Mouse (Mus musculus): Measurements from ENCODE around the gene Trim10.
"Not testable (repeated sequence)": the region's sequence is repeated elsewhere in the genome, so short reads cannot be mapped to it uniquely, and the experiment has no call there.

Trim10 gene

DNA sequence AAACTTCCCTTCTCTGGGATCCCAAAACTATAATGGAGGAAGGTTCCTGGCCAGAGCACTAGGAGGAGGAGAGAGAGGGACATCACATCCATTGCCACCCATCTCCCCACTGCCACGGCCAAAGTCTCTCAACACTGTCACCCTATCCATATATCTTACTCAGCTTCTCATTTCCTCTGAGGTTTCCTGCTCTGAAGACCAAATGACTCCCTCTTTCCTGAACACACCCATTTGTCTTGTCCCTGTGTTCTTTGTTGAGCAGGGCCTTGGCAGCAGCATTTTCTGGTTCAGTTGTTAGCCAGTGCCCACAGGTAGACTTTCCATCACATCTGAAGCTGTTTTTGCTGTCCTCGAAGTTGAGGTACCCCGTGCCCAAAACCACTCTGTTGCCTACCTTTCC, 11.2 kb upstream of the Trim10 start:
- in situ Hi-C loops (cut with MboI; ENCODE audit: low sequenced_read_pairs) = no loop called here

DNA sequence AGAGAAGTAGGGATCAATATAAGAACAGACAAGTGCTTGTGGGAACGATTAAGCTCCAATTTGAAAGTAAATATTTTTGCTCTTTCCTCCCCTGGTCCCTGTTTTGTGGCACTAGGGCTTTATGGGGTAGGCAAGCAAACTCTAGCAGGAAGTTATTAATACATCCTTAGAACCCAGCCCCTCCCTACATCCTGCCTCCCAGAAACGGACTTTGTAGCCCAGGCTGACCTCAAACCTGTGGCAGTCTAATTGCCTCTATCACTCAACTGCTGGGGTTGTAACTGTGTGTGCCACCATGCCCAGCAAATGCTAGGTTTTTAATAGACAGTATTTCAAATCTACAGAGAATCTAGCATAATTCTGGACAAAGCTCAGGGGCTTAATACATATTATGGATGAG, 7.7 kb upstream of the Trim10 start:
- in situ Hi-C loops (cut with MboI; ENCODE audit: low sequenced_read_pairs) = no loop called here

DNA sequence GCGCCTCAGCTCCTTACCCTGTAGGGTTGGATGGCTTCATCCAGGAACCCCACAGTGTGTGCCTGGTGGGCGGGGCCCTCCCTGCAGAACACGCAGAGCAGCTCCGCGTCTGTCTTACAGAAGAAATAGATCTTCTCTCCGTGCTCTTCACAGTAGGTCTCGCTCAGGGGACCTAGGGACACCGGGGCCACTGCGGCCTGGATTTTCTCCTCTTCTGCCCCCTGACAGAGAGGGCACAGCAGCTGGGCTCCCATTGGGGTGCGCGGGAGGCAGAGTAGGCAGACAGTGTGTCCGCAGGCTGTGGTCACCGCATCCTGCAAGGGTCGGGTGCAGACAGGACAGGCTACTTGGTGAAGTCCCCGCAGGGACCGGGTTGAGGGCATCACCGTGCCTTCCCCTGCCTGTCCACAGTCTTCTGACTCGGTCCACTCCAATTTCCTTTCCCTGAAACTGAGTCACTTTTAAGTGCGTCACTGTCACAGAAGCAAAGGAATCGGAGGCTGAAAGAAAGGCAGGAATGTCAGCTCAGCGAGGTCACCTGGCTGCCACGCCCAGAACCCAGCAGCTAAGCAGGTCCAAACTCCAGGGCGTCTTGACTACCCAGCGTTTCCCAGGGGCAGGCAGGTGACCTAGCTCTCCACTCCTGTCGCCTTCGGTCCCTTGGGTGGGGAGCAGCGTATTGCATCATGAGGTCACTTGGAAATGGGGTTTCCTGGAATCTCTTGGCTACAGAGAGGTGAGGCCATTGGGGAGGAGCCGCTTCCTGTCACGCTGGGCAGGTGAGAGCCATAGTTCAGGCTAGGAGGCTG, 2.5 kb upstream of the Trim10 start, which contains the start of gene Trim15:
TSS of gene Trim15 (minus strand) at position 492 of the 809 bp plus-strand sequence.
- in situ Hi-C loops (cut with MboI; ENCODE audit: low sequenced_read_pairs) = no loop called here

DNA sequence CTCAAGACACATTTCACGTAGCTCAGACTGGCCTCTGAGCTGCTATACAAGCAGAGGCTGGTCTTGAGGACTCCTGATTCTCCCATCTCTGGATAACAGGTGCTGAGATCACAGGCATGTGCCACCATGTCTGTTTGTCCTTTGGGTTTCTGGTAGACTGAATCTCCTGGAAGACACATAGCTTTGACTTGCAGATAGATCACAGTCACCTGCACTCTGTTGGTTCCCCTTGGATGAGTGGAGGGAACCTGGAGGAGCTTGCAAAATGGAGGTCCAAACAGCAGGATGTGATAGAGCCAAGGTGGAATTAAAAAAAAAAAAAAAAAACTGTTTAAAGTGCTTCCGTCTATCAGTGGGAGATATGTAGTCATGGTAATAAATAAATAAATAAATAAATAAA, 538 bp upstream of the Trim10 start:
- in situ Hi-C loops (cut with MboI; ENCODE audit: low sequenced_read_pairs) = no loop called here

DNA sequence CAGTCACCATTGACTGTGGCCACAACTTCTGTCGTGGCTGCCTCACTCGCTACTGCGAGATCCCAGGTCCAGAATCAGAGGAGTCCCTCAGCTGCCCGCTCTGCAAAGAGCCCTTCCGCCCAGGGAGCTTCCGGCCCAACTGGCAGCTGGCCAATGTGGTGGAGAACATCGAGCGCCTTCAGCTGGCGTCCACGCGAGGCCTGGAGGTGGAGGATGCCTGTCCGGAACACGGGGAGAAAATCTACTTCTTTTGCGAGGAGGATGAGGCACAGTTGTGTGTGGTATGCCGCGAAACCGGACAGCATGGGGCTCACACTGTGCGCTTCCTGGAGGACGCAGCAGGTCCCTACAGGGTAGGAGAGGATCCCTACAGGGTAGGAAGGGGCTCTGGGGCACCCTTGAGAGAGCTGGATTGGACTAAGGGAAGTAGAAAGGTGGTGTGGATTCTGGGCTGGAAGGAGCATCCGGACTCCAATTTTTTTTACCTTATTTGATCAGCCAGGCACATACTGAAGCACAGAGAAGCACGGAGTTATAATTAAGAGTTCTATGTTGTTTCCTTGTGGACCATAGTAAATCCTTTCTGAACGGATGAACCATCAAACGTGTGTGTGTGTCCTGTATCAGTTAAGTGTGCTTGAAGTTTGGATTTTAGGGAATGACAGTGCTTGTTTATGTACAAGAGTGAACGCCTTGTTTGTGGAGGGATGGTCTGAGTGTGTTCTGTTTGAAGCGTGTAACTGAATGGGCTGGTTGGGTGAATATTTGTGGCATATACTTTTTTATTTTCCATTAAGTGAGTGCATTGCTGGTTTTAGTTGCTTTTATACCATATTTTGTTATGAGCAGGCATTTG, 809 bp downstream of the Trim10 start:
- in situ Hi-C loops (cut with MboI; ENCODE audit: low sequenced_read_pairs) = no loop called here

DNA sequence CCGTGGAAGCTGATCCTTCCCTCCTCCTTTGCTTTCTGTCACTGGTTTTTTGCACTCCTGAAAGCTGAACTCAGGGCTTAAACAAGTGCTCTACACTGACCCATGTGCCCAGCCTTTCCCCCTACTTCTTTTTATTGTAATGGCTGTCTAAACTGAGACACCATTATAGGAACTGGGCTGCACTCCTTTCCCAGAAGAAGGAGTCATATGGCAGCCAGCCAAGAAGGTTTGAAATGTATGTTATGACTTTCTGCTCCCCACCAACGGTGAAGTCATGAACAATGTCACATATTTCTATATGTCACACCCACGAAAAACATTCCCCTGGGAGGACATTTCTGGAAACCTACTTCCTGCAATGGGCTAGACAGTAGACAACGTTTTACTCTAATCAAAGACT, 5.3 kb downstream of the Trim10 start:
- in situ Hi-C loops (cut with MboI; ENCODE audit: low sequenced_read_pairs) = no loop called here

DNA sequence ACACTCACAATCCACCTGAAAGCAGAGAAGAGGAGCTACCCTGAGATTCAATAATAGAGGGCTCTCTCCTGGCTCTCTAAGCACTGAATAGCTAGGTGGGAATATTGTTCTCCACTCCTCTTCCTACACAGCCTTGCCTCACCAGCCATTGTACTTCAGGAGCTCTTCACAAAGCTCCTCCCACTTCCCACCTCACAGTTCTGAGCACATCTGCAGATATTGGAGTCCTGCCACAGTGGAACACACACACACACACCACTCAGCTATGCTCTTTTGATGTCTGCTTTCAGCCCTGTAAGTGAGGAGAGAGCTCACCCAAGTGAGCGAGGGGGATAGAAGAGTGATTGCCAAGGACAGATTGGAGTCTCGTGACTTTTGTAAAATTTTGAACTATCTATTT, 14.0 kb downstream of the Trim10 start:
- in situ Hi-C loops (cut with MboI; ENCODE audit: low sequenced_read_pairs) = no loop called here

DNA sequence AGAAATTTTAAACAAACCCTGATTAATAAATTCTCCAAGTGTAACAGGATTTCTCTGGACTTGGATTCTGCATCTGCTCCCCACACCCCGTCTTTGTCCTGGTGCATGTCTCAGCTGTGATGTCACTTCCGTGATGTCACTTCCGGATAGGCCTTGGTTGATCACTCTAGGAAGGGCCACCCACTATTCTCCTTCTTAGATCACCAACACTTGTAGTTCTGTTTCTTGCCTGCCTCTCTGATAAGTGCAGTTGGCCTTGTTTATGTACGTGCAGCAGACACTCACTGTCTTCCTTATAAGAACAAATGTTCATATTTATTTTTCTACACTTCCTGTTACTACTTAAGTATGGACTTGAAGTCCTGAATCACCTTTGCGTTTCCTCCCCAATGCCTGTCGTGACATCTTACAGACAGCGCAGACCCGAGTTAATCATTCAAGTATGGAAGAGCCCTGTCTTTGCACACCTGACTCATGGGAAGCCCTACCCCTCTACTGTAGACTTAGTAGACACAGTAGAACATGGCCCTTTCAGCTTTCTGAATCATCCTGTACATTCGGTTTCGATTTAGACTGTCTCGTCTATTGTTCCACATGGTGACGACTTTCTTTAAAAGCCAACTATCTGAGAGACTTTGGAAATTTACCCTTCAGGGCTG, 15.9 kb downstream of the Trim10 start:
- in situ Hi-C loops (cut with MboI; ENCODE audit: low sequenced_read_pairs) = no loop called here

DNA sequence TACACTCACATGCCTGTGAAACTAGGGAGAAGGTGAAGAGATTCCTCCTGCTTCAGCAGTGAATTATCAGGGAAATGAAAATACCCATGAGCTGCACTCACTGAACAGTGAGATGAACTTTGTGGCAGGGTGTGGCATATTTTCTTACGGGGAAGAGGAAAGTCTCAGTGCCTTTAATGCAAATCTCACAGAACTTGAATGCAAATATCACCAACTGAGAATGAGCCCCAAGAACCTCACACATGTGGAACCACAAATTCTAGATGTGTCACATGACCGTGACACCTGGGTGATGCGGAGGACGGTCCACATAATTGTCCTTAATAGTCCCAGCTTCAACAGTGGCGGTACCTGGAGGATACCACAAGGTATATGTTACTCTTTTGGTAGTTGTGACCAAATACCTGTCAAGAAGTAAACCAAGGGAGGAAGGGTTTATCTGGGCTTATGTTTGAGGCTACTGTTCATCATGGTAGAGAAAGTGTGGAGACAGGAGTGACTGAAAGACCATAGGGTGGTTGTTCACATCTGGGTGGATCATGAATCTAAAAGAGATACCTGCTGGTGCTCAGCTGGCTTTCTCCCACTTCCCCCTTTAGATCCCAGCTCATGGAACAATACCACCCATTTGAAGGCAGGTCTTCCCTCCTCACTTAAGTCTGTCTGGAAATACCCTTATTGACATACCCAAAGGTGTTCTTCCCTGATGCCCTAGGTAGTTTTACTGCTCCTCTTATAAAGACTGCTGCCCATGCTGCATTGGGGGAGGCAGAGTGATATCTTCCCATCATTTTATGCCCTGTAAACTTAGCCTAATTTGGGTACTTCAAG, 20.9 kb downstream of the Trim10 start, which contains the start of gene Trim40:
TSS of gene Trim40 (minus strand) at position 51 of the 831 bp plus-strand sequence.
- in situ Hi-C loops (cut with MboI; ENCODE audit: low sequenced_read_pairs) = no loop called here

DNA sequence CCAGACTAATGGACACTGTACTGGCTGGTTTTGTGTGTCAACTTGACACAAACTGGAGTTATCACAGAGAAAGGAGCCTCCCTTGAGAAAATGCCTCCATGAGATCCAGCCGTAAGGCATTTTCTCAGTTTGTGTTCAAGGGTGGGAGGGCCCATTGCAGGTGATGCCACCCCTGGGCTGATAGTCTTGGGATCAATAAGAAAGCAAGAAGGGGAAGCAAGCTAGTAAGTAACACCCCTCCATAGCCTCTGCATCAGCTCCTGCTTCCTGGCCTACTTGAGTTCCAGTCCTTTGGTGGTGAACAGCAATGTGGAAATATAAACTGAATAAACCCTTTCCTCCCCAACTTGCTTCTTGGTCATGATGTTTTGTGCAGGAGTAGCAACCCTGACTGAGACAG, 22.1 kb downstream of the Trim10 start:
- in situ Hi-C loops (cut with MboI; ENCODE audit: low sequenced_read_pairs) = not testable (repeated sequence)

DNA sequence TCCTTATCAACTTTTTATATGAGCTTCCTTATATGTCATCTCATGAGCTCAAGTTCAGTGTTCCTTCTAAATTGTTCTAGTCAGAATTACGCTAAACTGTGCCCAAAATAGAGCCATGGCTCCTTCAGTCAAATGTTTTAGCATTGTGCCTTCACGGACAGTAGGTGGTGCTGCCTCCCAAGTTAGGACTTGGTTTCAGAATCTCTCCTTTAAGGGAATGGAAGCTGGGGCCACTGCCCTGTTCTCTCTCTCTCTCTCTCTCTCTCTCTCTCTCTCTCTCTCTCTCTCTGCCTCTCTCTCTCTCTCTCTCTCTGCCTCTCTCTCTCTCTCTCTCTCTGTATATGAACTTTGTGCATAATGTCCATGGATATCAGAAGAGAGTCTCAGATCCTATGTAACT, 23.0 kb downstream of the Trim10 start:
- in situ Hi-C loops (cut with MboI; ENCODE audit: low sequenced_read_pairs) = no loop called here

DNA sequence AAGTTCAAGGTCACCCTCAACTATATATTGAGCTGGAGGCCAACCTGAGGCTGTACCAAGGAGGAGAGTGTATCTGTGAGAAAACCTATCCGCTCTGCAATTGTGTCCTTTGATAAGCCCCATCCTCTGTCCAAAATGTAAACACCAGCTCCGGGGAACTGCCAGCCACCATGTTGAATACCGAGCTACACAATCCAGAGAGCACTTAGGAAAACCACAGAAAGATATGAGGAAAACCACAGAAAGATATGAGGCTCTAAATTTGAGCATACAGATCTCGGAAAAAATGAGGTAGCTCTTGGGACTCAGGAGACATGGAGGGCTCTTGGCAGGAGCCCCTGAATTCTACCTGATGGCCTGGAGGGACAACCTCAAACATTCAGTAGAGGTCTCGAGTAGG, 24.0 kb downstream of the Trim10 start:
- in situ Hi-C loops (cut with MboI; ENCODE audit: low sequenced_read_pairs) = no loop called here

DNA sequence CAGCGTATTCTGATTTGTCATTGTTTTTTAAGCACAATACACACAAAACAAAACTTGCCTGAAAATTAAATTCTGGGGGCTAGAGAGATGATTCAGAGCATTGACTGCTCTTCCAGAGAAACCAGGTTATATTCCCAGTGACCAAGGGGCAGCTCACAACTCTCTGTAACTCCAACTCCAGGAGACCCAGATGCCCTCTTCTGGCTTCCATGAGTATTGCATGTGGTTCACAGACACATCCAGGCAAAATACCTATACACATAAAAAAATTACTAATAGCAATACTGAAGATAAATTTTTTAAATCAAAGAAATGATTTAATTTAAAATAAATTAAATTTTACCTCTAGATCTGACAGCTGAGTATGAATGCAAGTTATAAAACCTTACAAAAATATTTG, 27.2 kb downstream of the Trim10 start:
- in situ Hi-C loops (cut with MboI; ENCODE audit: low sequenced_read_pairs) = no loop called here

DNA sequence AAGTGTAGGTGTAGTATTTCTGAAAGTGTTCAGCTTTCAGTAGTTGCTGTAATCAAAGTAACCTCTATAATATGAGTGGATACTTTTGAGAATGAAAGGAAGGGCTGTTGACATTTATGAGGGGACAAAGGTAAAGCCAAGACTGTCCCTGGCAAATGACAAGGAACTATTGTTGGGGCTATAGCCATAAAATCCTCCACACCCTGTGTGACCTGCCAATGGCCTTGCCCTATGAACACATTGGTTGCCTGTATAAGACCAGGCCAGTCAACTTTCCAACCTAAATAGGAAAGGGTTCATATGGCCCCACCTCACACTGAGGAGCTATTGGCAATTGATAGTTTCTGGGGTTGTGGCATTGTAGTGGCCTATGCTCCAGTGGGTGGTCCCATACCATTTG, 27.7 kb downstream of the Trim10 start:
- in situ Hi-C loops (cut with MboI; ENCODE audit: low sequenced_read_pairs) = no loop called here

DNA sequence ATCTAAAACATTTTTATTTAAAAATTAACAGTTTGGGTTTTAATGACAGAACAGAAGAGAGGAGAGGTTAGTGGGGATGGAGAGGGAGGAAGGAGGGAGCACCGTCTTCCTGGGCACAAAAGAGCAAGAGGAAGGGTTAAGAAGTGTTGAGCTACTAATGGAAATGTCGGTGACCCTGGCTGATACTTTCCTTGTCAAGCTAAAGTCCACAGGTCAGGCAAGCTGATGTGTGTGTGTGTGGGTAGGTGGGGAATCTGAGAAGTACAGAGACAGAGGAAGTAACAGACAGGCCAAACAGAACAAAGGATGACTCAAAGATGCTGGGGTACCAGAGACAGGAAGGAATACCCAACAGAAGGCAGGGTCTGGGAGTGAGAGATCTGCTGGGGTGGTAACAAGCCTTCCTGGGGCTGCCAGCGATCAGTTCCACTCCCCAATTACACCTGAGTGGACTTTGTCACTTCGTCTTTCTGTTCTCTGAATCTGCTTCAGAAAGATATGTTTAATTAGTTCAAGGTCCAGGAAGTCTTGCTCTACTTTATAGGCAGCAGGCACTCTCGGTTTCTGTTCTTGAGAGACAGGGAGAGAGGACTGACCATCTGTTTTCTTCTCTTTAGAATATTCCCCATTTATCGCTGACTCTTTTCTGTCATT, 28.3 kb downstream of the Trim10 start, which contains the start of gene Trim31:
TSS of gene Trim31 (plus strand) at position 567 of the 654 bp plus-strand sequence.
- in situ Hi-C loops (cut with MboI; ENCODE audit: low sequenced_read_pairs) = no loop called here

DNA sequence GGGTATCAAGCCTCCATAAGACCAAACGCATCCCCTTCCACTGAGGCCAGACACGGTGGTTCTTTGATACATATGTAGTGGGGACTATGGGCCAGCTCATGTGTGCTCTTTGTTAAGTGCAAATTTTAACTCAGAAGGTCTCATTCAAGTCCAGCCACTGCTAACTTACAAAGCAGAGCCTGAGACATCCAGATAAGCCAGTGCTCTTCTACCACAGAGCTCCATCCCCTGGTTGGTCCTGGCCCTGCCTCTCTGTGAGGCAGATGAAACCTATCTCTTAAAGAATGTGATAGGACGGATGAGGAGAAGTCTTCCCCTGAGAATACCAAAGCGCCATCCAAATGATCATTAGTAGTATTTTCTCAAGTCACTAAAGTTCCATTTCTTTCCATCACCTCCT, 30.0 kb downstream of the Trim10 start:
- in situ Hi-C loops (cut with MboI; ENCODE audit: low sequenced_read_pairs) = no loop called here

DNA sequence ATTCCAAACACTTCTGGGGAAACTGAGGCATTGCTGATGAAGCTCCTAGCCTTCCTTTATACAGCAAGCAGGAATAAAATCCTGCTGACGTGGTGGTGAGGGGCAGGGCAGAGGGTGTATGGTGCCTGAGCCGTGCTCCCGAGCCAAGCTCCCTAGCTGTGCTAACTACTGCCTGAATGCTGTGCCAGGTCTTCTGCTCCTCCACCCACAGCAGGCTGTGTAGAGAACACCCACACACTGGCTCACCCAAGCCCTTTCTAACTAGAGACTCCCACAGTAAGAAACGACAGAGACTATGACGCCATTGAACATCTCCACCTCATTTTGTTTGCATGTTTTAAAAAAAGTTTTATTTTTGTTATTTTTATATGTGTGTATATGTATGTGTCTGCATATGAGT, 30.6 kb downstream of the Trim10 start:
- in situ Hi-C loops (cut with MboI; ENCODE audit: low sequenced_read_pairs) = loop anchor here (25.0 kb wide), 1 partner anchor 312 kb away; the partner anchor contains the start of genes Olfr94, Olfr95 and Olfr96

DNA sequence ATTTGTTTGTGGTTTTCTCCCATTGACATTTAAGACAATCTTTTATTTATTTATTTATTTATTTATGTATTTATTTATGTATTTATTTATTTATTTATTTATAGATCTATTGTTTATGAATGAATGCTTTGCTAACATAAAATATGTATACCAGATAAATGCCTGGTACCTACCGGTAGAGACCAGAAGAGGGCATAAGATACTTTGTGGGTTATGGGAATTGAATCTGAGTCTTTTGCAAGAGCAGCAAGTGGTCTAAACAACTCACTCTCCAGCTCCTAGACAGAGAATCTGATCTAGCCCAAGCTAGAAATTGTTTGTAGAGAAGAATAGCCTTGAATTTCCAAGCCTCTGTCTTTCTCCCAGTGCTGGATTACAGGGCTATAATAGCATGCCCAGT, 31.3 kb downstream of the Trim10 start:
- in situ Hi-C loops (cut with MboI; ENCODE audit: low sequenced_read_pairs) = loop anchor here (25.0 kb wide), 1 partner anchor 312 kb away; the partner anchor contains the start of genes Olfr94, Olfr95 and Olfr96

DNA sequence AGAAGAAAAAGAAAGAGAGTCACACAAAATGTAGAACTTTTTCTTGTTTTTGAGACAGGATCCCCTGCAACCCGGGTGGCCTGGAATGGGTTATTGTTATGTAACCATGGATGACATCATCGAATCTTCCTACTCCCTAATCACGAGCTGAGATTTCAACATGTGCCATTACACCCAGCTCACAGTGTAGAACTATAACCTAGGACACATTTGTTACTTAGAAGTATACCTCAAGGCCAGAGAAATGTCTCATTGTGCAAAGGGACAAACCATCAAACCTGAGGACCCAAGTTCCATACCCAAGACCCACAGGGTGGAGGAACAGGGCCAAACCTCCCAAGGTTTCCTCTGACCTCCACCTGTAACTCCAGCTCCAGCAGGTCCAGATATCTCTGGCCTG, 34.3 kb downstream of the Trim10 start:
- in situ Hi-C loops (cut with MboI; ENCODE audit: low sequenced_read_pairs) = loop anchor here (25.0 kb wide), 1 partner anchor 309 kb away; the partner anchor contains the start of genes Olfr94, Olfr95 and Olfr96

DNA sequence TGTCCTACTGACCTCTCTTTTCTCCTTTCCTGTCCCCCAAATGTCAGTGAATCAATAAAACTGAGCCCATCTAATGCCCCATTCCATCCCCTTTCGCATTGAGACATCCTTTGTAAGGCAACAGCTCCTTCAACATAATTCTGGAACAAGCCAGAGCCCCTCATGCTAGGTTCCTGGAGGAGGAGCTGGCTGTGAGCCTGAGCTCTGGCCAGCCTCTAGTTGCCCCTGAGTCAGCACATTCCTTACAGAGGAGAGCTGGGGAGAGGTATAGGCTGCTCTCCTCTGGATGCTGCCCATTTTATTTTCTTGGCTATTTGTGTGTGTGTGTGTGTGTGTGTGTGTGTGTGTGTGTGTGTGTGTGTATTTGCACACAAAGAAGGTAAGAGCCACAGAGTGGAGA, 38.9 kb downstream of the Trim10 start:
- in situ Hi-C loops (cut with MboI; ENCODE audit: low sequenced_read_pairs) = loop anchor here (25.0 kb wide), 1 partner anchor 304 kb away; the partner anchor contains the start of genes Olfr94, Olfr95 and Olfr96
